Mouse (Mus musculus) forebrain, embryonic 12.5 days (tissue): ENCODE results near the gene Rgl3. TPM values are rescaled to one million over a fixed set of nuclear protein-coding genes. Genes with fewer than 3 reads are reported as not detected.

ENCODE experiments used
- ATAC-seq: fragments of 200-750 bp; cut with Nextera tagmentation; 2 replicates; pipeline ENCODE4 v1.8.0; 2017; ENCODE audit warnings: moderate TSS enrichment; ENCODE audit not compliant: low FRiP score
- H3K27ac ChIP-seq: fragments of 300-500 bp; sonication (generic); 2 replicates; pipeline ENCODE4 v1.5.1; 2016; ENCODE audit warnings: mild to moderate bottlenecking
- H3K27me3 ChIP-seq: fragments of 300-500 bp; sonication (generic); 2 replicates; pipeline ENCODE4 v1.6.1; 2016; ENCODE audit warnings: mild to moderate bottlenecking
- H3K36me3 ChIP-seq: fragments of 300-500 bp; sonication (generic); replicated peaks from 2 replicates; pipeline ENCODE4 v1.6.1; 2016; ENCODE audit warnings: mild to moderate bottlenecking
- H3K4me1 ChIP-seq: fragments of 300-500 bp; sonication (generic); 2 replicates; pipeline ENCODE4 v1.6.1; 2016
- H3K4me2 ChIP-seq: fragments of 300-500 bp; sonication (generic); 2 replicates; pipeline ENCODE4 v1.6.1; 2016; ENCODE audit warnings: mild to moderate bottlenecking, moderate library complexity
- H3K4me3 ChIP-seq: fragments of 300-500 bp; sonication (generic); replicated peaks from 2 replicates; pipeline ENCODE4 v1.5.1; 2016; ENCODE audit warnings: mild to moderate bottlenecking
- H3K9ac ChIP-seq: fragments of 300-500 bp; sonication (generic); 2 replicates; pipeline ENCODE4 v1.6.1; 2016; ENCODE audit warnings: mild to moderate bottlenecking
- H3K9me3 ChIP-seq: fragments of 300-500 bp; sonication (generic); 2 replicates; pipeline ENCODE4 v1.6.1; 2016
- WGBS: fragments of 180-500 bp; shearing (Covaris S2); methylation state at CpG from one replicate; pipeline ENCODE4 v1.1.7; 2016; 5-methylcytosine and 5-hydroxymethylcytosine counted together
- polyA plus RNA-seq: library from polyadenylated mRNA; unstranded; fragments of >200 nt; fragmentation: Nextera tagmentation; extraction: Ambion mirVana; gene quantifications from 2 replicates; pipeline ENCODE4 v1.2.1, GENCODE M21; 2016

Rgl3 gene
- polyA plus RNA-seq, 1 experiment from 2014 or later, result 3.4 TPM

- ATAC-seq, result peak; percentile 99
- peak within 1 kb of the TSS; percentile 85 for H3K4me2 ChIP-seq
- H3K4me3 ChIP-seq, result peak within 1 kb of the TSS; percentile 66
- 5% methylated on average over 57 of the region's 57 CpGs for WGBS
- H3K9me3 ChIP-seq, result no peaks in the 10 kb centered on the region
- H3K36me3 ChIP-seq, result peaks cover 38% of the 10 kb centered on the region
- H3K27ac ChIP-seq, result peak within 1 kb of the TSS; percentile 78
- peak within 1 kb of the TSS; percentile 80 for H3K9ac ChIP-seq
- H3K27me3 ChIP-seq, result no peaks in the 10 kb centered on the region
- H3K4me1 ChIP-seq, result peaks cover 29% of the 10 kb centered on the region
These were observed 13.2 kb upstream of the Rgl3 start, which contains the start of the genes Ccdc151 and Prkcsh for GRCm38 (mm10) chr9:22002194-22003162. TSS of gene Ccdc151 (minus strand) at chr9:22002634. TSS of gene Prkcsh (plus strand) at chr9:22002806.

GRCm38 (mm10) chr9:22001633-22002032, 12.4 kb upstream of the Rgl3 start:
- H3K4me3 ChIP-seq, result 0 out of 2 replicates have a peak overlapping the region, but pooled peaks have one; percentile 66
- no peaks in the 10 kb centered on the region for H3K9me3 ChIP-seq
- H3K4me2 ChIP-seq, result peak overlapping the region; percentile 79
- WGBS, result 86% methylated on average over 4 of the region's 4 CpGs
- H3K27me3 ChIP-seq, result no peaks in the 10 kb centered on the region
- peaks cover 29% of the 10 kb centered on the region for H3K4me1 ChIP-seq
- no peak for ATAC-seq
- H3K36me3 ChIP-seq, result peaks cover 29% of the 10 kb centered on the region
- no peak overlapping the region for H3K9ac ChIP-seq
- H3K27ac ChIP-seq, result no peak overlapping the region

GRCm38 (mm10) chr9:22000296-22000695, 11.1 kb upstream of the Rgl3 start:
- no peak overlapping the region for H3K4me3 ChIP-seq
- H3K27me3 ChIP-seq, result no peaks in the 10 kb centered on the region
- WGBS, result 97% methylated on average over 6 of the region's 6 CpGs
- H3K4me1 ChIP-seq, result peaks cover 29% of the 10 kb centered on the region
- no peak overlapping the region for H3K9ac ChIP-seq
- H3K4me2 ChIP-seq, result no peak overlapping the region
- H3K27ac ChIP-seq, result no peak overlapping the region
- no peak for ATAC-seq
- no peaks in the 10 kb centered on the region for H3K9me3 ChIP-seq
- H3K36me3 ChIP-seq, result peaks cover 16% of the 10 kb centered on the region

- ATAC-seq, result no peak
- peaks cover 29% of the 10 kb centered on the region for H3K27me3 ChIP-seq
- H3K27ac ChIP-seq, result no peak overlapping the region
- no peaks in the 10 kb centered on the region for H3K4me1 ChIP-seq
- H3K9ac ChIP-seq, result no peak overlapping the region
- no peak overlapping the region for H3K4me3 ChIP-seq
- H3K9me3 ChIP-seq, result no peaks in the 10 kb centered on the region
- H3K36me3 ChIP-seq, result no peaks in the 10 kb centered on the region
- H3K4me2 ChIP-seq, result no peak overlapping the region
- 94% methylated on average over 3 of the region's 3 CpGs for WGBS
These were observed 7.1 kb upstream of the Rgl3 start for GRCm38 (mm10) chr9:21996178-21996867.

- H3K4me1 ChIP-seq, result peaks cover 31% of the 10 kb centered on the region
- H3K4me2 ChIP-seq, result no peak overlapping the region
- H3K9me3 ChIP-seq, result no peaks in the 10 kb centered on the region
- no peak overlapping the region for H3K27ac ChIP-seq
- no peak overlapping the region for H3K4me3 ChIP-seq
- peaks cover 70% of the 10 kb centered on the region for H3K27me3 ChIP-seq
- ATAC-seq, result no peak
- 77% methylated on average over 4 of the region's 4 CpGs for WGBS
- H3K36me3 ChIP-seq, result no peaks in the 10 kb centered on the region
- H3K9ac ChIP-seq, result no peak overlapping the region
These were observed 3.0 kb upstream of the Rgl3 start for GRCm38 (mm10) chr9:21992227-21992626.

GRCm38 (mm10) chr9:21988421-21989101, 685 bp downstream of the Rgl3 start:
- Histone ChIP-seq H3K36me3 (no peaks in the 10 kb centered on the region), H3K4me2 (peak overlapping the region; percentile 68), H3K9ac (peak overlapping the region; percentile 53), H3K27me3 (peaks cover 94% of the 10 kb centered on the region), H3K4me1 (peaks cover 34% of the 10 kb centered on the region), H3K4me3 (peak overlapping the region; percentile 42), H3K27ac (no peak overlapping the region), H3K9me3 (no peaks in the 10 kb centered on the region)
- no peak for ATAC-seq
- WGBS, result 1% methylated on average over 32 of the region's 32 CpGs

- H3K9ac ChIP-seq, result no peak overlapping the region
- WGBS, result 8% methylated on average over 36 of the region's 36 CpGs
- H3K27me3 ChIP-seq, result peaks cover 87% of the 10 kb centered on the region
- H3K4me3 ChIP-seq, result peak overlapping the region; percentile 42
- no peak overlapping the region for H3K27ac ChIP-seq
- peaks cover 34% of the 10 kb centered on the region for H3K4me1 ChIP-seq
- no peaks in the 10 kb centered on the region for H3K36me3 ChIP-seq
- H3K9me3 ChIP-seq, result no peaks in the 10 kb centered on the region
- H3K4me2 ChIP-seq, result peak overlapping the region; percentile 68
- no peak for ATAC-seq
These were observed 1.5 kb downstream of the Rgl3 start for GRCm38 (mm10) chr9:21987592-21988342.

- Histone ChIP-seq H3K4me2 (no peak overlapping the region), H3K4me3 (no peak overlapping the region), H3K9me3 (no peaks in the 10 kb centered on the region), H3K4me1 (peaks cover 18% of the 10 kb centered on the region), H3K36me3 (no peaks in the 10 kb centered on the region), H3K27me3 (peaks cover 48% of the 10 kb centered on the region), H3K9ac (no peak overlapping the region), H3K27ac (no peak overlapping the region)
- no peak for ATAC-seq
- WGBS, result 5% methylated on average over 3 of the region's 3 CpGs
These were observed 5.3 kb downstream of the Rgl3 start for GRCm38 (mm10) chr9:21983911-21984310.

- WGBS, result 89% methylated on average over 4 of the region's 4 CpGs
- Histone ChIP-seq H3K36me3 (no peaks in the 10 kb centered on the region), H3K4me1 (no peaks in the 10 kb centered on the region; the same call in 1 of the 2 replicates), H3K4me3 (no peak overlapping the region), H3K4me2 (no peak overlapping the region), H3K9ac (no peak overlapping the region), H3K27me3 (no peaks in the 10 kb centered on the region), H3K27ac (no peak overlapping the region), H3K9me3 (no peaks in the 10 kb centered on the region)
- ATAC-seq, result no peak
These were observed 10.7 kb downstream of the Rgl3 start for GRCm38 (mm10) chr9:21978398-21979128.

- Histone ChIP-seq H3K27me3 (no peaks in the 10 kb centered on the region), H3K4me3 (no peak overlapping the region), H3K27ac (no peak overlapping the region), H3K4me2 (no peak overlapping the region), H3K4me1 (no peaks in the 10 kb centered on the region), H3K36me3 (no peaks in the 10 kb centered on the region), H3K9me3 (no peaks in the 10 kb centered on the region), H3K9ac (no peak overlapping the region)
- WGBS, result 15% methylated on average over 2 of the region's 2 CpGs
- no peak for ATAC-seq
These were observed 11.3 kb downstream of the Rgl3 start for GRCm38 (mm10) chr9:21977972-21978371.

- H3K27me3 ChIP-seq, result no peaks in the 10 kb centered on the region
- no peak overlapping the region for H3K4me2 ChIP-seq
- H3K4me1 ChIP-seq, result no peaks in the 10 kb centered on the region
- no peak for ATAC-seq
- no peaks in the 10 kb centered on the region for H3K36me3 ChIP-seq
- H3K9me3 ChIP-seq, result no peaks in the 10 kb centered on the region
- no peak overlapping the region for H3K27ac ChIP-seq
- 91% methylated on average over 5 of the region's 5 CpGs for WGBS
- H3K4me3 ChIP-seq, result no peak overlapping the region
- no peak overlapping the region for H3K9ac ChIP-seq
These were observed 11.9 kb downstream of the Rgl3 start for GRCm38 (mm10) chr9:21977331-21977730.
